Mouse (Mus musculus): ENCODE results near the gene Best2. TPM values are rescaled to one million over a fixed set of nuclear protein-coding genes. Genes with fewer than 3 reads are reported as not detected.

The Best2 gene
- total RNA-seq, 2 experiments from 2014 or later: not detected

- peak; percentile 93 to 98 for DNase-seq (ENCODE audit: extremely low spot score in 1 of 2, low spot score in 2 of 2)
- intact Hi-C loops (cut with DNase I): no loop called here
Measured at GRCm38 (mm10) chr8:85026670-85027515, 12.6 kb upstream of the Best2 start, which contains the start of gene Trir. Gene Trir (plus strand): TSS chr8:85026823.

DNA sequence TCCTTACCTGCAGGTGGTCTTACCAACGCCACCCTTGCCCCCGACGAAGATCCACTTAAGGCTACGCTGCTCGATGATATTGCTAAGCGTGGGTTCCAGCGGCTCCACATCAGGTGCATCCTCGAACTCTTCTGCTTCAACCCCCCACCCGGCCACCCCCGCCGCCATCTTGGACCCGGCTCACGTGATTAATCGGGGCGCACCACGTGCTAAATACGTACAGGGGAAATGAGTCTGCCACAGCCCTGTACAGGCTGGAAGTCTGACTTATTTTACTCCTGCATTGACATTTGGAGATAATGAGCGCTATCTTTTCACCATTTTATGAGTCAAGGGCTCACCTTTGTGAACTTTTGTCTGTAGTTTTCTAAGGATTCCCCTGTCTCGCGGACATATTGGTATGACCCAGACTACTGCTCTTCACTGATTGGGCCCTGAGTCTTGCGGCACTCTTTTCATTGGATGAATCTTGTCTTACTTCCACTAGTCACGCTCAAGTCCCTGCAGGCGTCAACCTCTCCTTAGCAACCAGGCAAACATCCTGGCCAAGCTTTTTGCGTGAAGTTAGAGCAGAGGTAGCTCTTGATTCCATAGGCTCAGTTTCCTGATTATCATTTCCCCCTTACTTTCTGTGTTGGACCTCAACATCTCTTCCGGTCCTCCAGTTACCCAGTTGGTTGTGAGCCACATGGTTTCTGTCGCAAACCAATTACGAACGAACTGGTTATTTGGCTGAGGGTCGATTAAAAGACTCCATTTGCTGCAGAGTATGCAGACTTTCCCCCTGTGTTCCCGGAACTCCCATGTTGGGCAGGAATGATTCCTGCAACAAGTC is 11.0 kb upstream of the Best2 start, which contains the start of gene Asna1:
Asna1 (minus strand) TSS at position 184 of the 835 bp plus-strand sequence.
- intact Hi-C loops (cut with DNase I): no loop called here
- peak; percentile 86 to 90 for DNase-seq (ENCODE audit: extremely low spot score in 1 of 2, low spot score in 2 of 2)

DNA sequence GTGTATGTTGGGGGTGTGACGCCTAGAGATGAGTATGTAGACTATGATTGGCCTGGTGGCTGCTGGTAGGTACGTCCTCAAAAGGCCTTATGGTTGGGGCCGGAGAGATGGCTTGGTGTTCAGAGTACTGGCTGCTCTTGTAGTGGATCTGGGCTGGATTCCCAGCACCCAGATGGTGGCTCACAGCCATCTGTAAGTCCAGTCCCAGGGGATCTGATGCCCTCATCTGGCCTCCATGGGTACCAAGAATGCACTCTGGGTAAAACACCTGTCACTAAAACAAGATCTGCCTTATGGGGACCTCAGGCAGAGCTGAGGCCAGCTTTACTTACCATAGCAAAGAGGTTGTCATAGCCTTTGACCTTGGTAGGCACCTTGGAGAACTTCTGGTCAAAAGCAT is 9.5 kb upstream of the Best2 start:
- DNase-seq (ENCODE audit: extremely low spot score in 1 of 2, low spot score in 2 of 2): no peak
- intact Hi-C loops (cut with DNase I): no loop called here

GRCm38 (mm10) chr8:85021514-85022055 is 7.3 kb upstream of the Best2 start:
- DNase-seq (ENCODE audit: extremely low spot score in 1 of 2, low spot score in 2 of 2): no peak
- intact Hi-C loops (cut with DNase I): no loop called here

GRCm38 (mm10) chr8:85017209-85017608 is 2.9 kb upstream of the Best2 start:
- intact Hi-C loops (cut with DNase I): no loop called here
- DNase-seq (ENCODE audit: extremely low spot score in 1 of 2, low spot score in 2 of 2): no peak

GRCm38 (mm10) chr8:85016724-85017123 is 2.4 kb upstream of the Best2 start:
- intact Hi-C loops (cut with DNase I): no loop called here
- no peak for DNase-seq (ENCODE audit: extremely low spot score in 1 of 2, low spot score in 2 of 2)

GRCm38 (mm10) chr8:85013230-85013840 is 996 bp downstream of the Best2 start:
- DNase-seq (ENCODE audit: extremely low spot score in 1 of 2, low spot score in 2 of 2): peak in 1 of 2 experiments; percentile 81
- intact Hi-C loops (cut with DNase I): no loop called here

- intact Hi-C loops (cut with DNase I): no loop called here
- DNase-seq (ENCODE audit: extremely low spot score in 1 of 2, low spot score in 2 of 2): no peak
Measured at GRCm38 (mm10) chr8:85011242-85011641, 3.1 kb downstream of the Best2 start.

GRCm38 (mm10) chr8:85007686-85008085 is 6.6 kb downstream of the Best2 start:
- intact Hi-C loops (cut with DNase I): no loop called here
- DNase-seq (ENCODE audit: extremely low spot score in 1 of 2, low spot score in 2 of 2): peak in 1 of 2 experiments; percentile 58

- intact Hi-C loops (cut with DNase I): no loop called here
- peak; percentile 88 to 94 for DNase-seq (ENCODE audit: extremely low spot score in 1 of 2, low spot score in 2 of 2)
Measured at GRCm38 (mm10) chr8:84997649-84998295, 16.6 kb downstream of the Best2 start.

DNA sequence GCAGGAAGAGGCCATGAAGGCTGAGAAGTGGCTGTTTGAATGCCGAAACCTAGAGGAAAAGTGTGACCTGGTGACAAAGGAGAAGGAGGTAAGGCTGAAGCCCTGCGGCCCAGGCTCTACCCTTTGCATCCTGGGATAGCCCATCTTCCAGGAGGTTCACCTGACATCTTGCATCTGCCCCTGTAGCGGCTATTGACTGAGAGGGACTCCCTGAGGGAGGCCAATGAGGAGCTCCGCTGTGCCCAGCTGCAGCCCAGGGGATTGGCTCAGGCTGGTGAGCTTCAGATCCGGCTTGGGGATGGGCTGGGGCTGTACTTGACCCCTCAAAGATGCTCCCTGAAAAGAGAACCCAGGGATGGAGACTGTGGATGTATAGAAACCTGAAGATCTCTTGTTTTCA is 17.4 kb downstream of the Best2 start:
- intact Hi-C loops (cut with DNase I): no loop called here
- no peak for DNase-seq (ENCODE audit: extremely low spot score in 1 of 2, low spot score in 2 of 2)

GRCm38 (mm10) chr8:84995680-84996079 is 18.7 kb downstream of the Best2 start:
- DNase-seq (ENCODE audit: extremely low spot score in 1 of 2, low spot score in 2 of 2): no peak
- intact Hi-C loops (cut with DNase I): no loop called here

- intact Hi-C loops (cut with DNase I): no loop called here
- DNase-seq (ENCODE audit: extremely low spot score in 1 of 2, low spot score in 2 of 2): no peak
Measured at GRCm38 (mm10) chr8:84994375-84994774, 20.0 kb downstream of the Best2 start.

DNA sequence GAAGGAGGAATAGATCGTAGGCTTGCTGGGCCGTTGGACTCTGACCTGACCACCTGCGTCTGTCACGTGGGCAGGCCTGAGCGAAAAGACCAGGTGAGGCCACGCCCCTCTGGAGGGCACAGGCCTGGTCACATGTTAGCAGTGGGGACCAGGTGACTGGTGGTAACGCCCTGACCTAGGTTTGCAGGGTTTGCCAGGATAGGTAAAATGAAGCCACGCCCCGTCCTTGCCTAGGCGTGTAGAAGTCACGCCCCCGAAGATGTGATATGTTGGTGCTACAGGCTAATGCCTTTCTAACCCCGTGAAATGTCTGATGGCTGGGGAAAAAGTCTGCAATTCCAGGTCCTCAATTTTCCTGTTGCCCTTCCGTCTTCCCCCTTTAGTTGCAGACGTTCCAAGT is 23.5 kb downstream of the Best2 start:
- intact Hi-C loops (cut with DNase I): loop anchor here (1.0 kb wide), 1 partner anchor 16 kb away; no protein-coding TSS in a partner anchor
- DNase-seq (ENCODE audit: extremely low spot score in 1 of 2, low spot score in 2 of 2): no peak

DNA sequence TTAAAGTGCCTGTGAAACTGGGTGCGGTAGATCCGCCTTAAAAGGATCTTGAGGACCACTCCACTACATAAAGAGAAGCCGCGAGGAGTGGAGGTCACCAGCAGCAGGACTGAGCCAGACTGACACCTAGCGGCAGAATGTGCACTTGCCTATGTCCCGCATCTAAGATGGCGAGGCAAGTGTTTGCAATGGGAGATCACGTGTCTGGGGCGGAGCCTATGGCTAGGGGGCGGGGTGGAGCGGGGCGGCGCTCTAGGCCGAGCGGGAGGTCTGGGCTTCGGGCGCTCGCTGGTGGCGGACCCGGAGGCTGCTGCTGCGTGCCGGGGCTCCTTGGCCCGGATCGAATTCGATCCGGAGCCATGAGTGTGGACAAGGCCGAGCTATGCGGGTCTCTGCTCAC is 24.0 kb downstream of the Best2 start, which contains the start of gene Hook2:
Hook2 (plus strand) TSS at position 255 of the 400 bp plus-strand sequence.
- peak; percentile 97 for DNase-seq (ENCODE audit: extremely low spot score in 1 of 2, low spot score in 2 of 2)
- intact Hi-C loops (cut with DNase I): loop anchor here (1.0 kb wide), 1 partner anchor 15 kb away; no protein-coding TSS in a partner anchor

GRCm38 (mm10) chr8:84989810-84990209 is 24.5 kb downstream of the Best2 start:
- intact Hi-C loops (cut with DNase I): loop anchor here (1.0 kb wide), 1 partner anchor 15 kb away; no protein-coding TSS in a partner anchor
- peak; percentile 90 to 92 for DNase-seq (ENCODE audit: extremely low spot score in 1 of 2, low spot score in 2 of 2)

GRCm38 (mm10) chr8:84989311-84989731 is 25.0 kb downstream of the Best2 start:
- intact Hi-C loops (cut with DNase I): no loop called here

GRCm38 (mm10) chr8:84987903-84988302 is 26.4 kb downstream of the Best2 start:
- intact Hi-C loops (cut with DNase I): no loop called here
- DNase-seq (ENCODE audit: extremely low spot score in 1 of 2, low spot score in 2 of 2): no peak

More at GRCm38 (mm10) chr8:84989311-84989731, 25.0 kb downstream of the Best2 start:
- peak in 1 of 2 experiments; percentile 64 for DNase-seq (ENCODE audit: extremely low spot score in 1 of 2, low spot score in 2 of 2)
